Mouse (Mus musculus) lung, embryonic 15.5 days (tissue): ENCODE results near the gene Ralgds. TPM values are rescaled to one million over a fixed set of nuclear protein-coding genes. Genes with fewer than 3 reads are reported as not detected.

Experiments used
- ATAC-seq: fragments of 200-750 bp; cut with Nextera tagmentation; 2 replicates; pipeline ENCODE4 v1.8.0; 2017; ENCODE audit warnings: moderate number of reproducible peaks, borderline replicate concordance; ENCODE audit not compliant: low FRiP score, low TSS enrichment; ENCODE audit errors: extremely low read depth
- H3K27ac ChIP-seq: fragments of 300-500 bp; sonication (generic); 2 replicates; pipeline ENCODE4 v1.5.1; 2015; ENCODE audit warnings: moderate library complexity, mild to moderate bottlenecking, inconsistent platforms
- H3K27me3 ChIP-seq: fragments of 300-500 bp; sonication (generic); 2 replicates; pipeline ENCODE4 v1.6.1; 2015; ENCODE audit warnings: inconsistent platforms
- H3K36me3 ChIP-seq: fragments of 300-500 bp; sonication (generic); 2 replicates; pipeline ENCODE4 v1.6.1; 2015; ENCODE audit warnings: inconsistent platforms
- H3K4me1 ChIP-seq: fragments of 300-500 bp; sonication (generic); 2 replicates; pipeline ENCODE4 v1.6.1; 2015; ENCODE audit warnings: inconsistent platforms
- H3K4me2 ChIP-seq: fragments of 300-500 bp; sonication (generic); 2 replicates; pipeline ENCODE4 v1.6.1; 2015; ENCODE audit warnings: inconsistent platforms, mild to moderate bottlenecking, moderate library complexity
- H3K4me3 ChIP-seq: fragments of 300-500 bp; sonication (generic); 2 replicates; pipeline ENCODE4 v1.5.1; 2015; ENCODE audit warnings: mild to moderate bottlenecking, inconsistent platforms
- H3K9ac ChIP-seq: fragments of 300-500 bp; sonication (generic); 2 replicates; pipeline ENCODE4 v1.6.1; 2015; ENCODE audit warnings: inconsistent platforms
- H3K9me3 ChIP-seq: fragments of 300-500 bp; sonication (generic); 2 replicates; pipeline ENCODE4 v1.6.1; 2016; ENCODE audit warnings: inconsistent platforms
- WGBS: fragments of 180-500 bp; shearing (Covaris S2); methylation state at CpG from one replicate; pipeline ENCODE4 v1.1.7; 2015; 5-methylcytosine and 5-hydroxymethylcytosine counted together
- polyA plus RNA-seq: library from polyadenylated mRNA; unstranded; fragments of >200 nt; fragmentation: Nextera tagmentation; extraction: Ambion mirVana; gene quantifications from 2 replicates; pipeline ENCODE4 v1.2.1, GENCODE M21; 2015

Gene Ralgds
- polyA plus RNA-seq, 1 experiment from 2014 or later: 30.9 TPM

- Histone ChIP-seq H3K9me3 (no peaks in the 10 kb centered on the region), H3K4me2 (peak overlapping the region; percentile 23; the same call in 1 of the 2 replicates), H3K27me3 (no peaks in the 10 kb centered on the region), H3K27ac (peak overlapping the region; percentile 79), H3K4me3 (no peak overlapping the region), H3K36me3 (no peaks in the 10 kb centered on the region), H3K4me1 (peaks cover 40% of the 10 kb centered on the region), H3K9ac (no peak overlapping the region)
- peak; percentile 64 for ATAC-seq
- 12% methylated on average over 11 of the region's 11 CpGs for WGBS
Observed at GRCm38 (mm10) chr2:28525219-28525942, 12.5 kb downstream of the Ralgds start.

GRCm38 (mm10) chr2:28525943-28526876 lies 13.3 kb downstream of the Ralgds start:
- ATAC-seq: 0 out of 2 replicates have a peak, but pooled peaks have one; percentile 2
- 36% methylated on average over 12 of the region's 12 CpGs for WGBS
- Histone ChIP-seq H3K27me3 (no peaks in the 10 kb centered on the region), H3K4me3 (no peak overlapping the region), H3K9ac (no peak overlapping the region), H3K4me1 (peaks cover 43% of the 10 kb centered on the region), H3K4me2 (peak overlapping the region; percentile 19; the same call in 1 of the 2 replicates), H3K9me3 (no peaks in the 10 kb centered on the region), H3K27ac (peak overlapping the region; percentile 79), H3K36me3 (no peaks in the 10 kb centered on the region)

GRCm38 (mm10) chr2:28527436-28528353 lies 14.8 kb downstream of the Ralgds start:
- Histone ChIP-seq H3K4me1 (peaks cover 50% of the 10 kb centered on the region), H3K27me3 (no peaks in the 10 kb centered on the region), H3K9me3 (no peaks in the 10 kb centered on the region), H3K4me2 (no peak overlapping the region), H3K27ac (no peak overlapping the region), H3K9ac (no peak overlapping the region), H3K36me3 (no peaks in the 10 kb centered on the region), H3K4me3 (no peak overlapping the region)
- ATAC-seq: no peak
- WGBS: 84% methylated on average over 20 of the region's 20 CpGs

- Histone ChIP-seq H3K4me1 (peaks cover 51% of the 10 kb centered on the region), H3K9me3 (no peaks in the 10 kb centered on the region), H3K4me2 (no peak overlapping the region), H3K27ac (no peak overlapping the region), H3K36me3 (no peaks in the 10 kb centered on the region), H3K27me3 (no peaks in the 10 kb centered on the region), H3K9ac (no peak overlapping the region), H3K4me3 (no peak overlapping the region)
- 83% methylated on average over 7 of the region's 7 CpGs for WGBS
- ATAC-seq: no peak
Observed at GRCm38 (mm10) chr2:28528354-28528730, 15.4 kb downstream of the Ralgds start.

- WGBS: 72% methylated on average over 4 of the region's 4 CpGs
- Histone ChIP-seq H3K4me1 (peaks cover 51% of the 10 kb centered on the region), H3K4me3 (no peak overlapping the region), H3K9me3 (no peaks in the 10 kb centered on the region), H3K27me3 (no peaks in the 10 kb centered on the region), H3K36me3 (no peaks in the 10 kb centered on the region), H3K4me2 (no peak overlapping the region), H3K27ac (no peak overlapping the region), H3K9ac (no peak overlapping the region)
- ATAC-seq: no peak
Observed at GRCm38 (mm10) chr2:28529856-28530255, 16.9 kb downstream of the Ralgds start.

GRCm38 (mm10) chr2:28530311-28530710 lies 17.4 kb downstream of the Ralgds start:
- Histone ChIP-seq H3K27ac (no peak overlapping the region), H3K27me3 (no peaks in the 10 kb centered on the region), H3K4me2 (no peak overlapping the region), H3K9ac (no peak overlapping the region; the same call in 1 of the 2 replicates), H3K9me3 (no peaks in the 10 kb centered on the region), H3K36me3 (no peaks in the 10 kb centered on the region), H3K4me1 (peaks cover 51% of the 10 kb centered on the region), H3K4me3 (no peak overlapping the region)
- no peak for ATAC-seq
- 62% methylated on average over 7 of the region's 7 CpGs for WGBS

GRCm38 (mm10) chr2:28532938-28533771 lies 20.2 kb downstream of the Ralgds start:
- peak; percentile 92 for ATAC-seq
- WGBS: 3% methylated on average over 48 of the region's 49 CpGs
- H3K4me1 ChIP-seq: peaks cover 62% of the 10 kb centered on the region
- H3K9ac ChIP-seq: peak overlapping the region; percentile 78
- no peaks in the 10 kb centered on the region for H3K27me3 ChIP-seq
- peak overlapping the region; percentile 74 for H3K4me3 ChIP-seq
- H3K27ac ChIP-seq: peak overlapping the region; percentile 83
- H3K4me2 ChIP-seq: peak overlapping the region; percentile 90
- H3K9me3 ChIP-seq: no peaks in the 10 kb centered on the region
- H3K36me3 ChIP-seq: no peaks in the 10 kb centered on the region

- H3K4me3 ChIP-seq: peak overlapping the region; percentile 74
- 69% methylated on average over 7 of the region's 7 CpGs for WGBS
- H3K36me3 ChIP-seq: no peaks in the 10 kb centered on the region
- H3K4me1 ChIP-seq: peaks cover 71% of the 10 kb centered on the region
- no peaks in the 10 kb centered on the region for H3K27me3 ChIP-seq
- H3K27ac ChIP-seq: peak overlapping the region; percentile 83
- ATAC-seq: no peak
- peak overlapping the region; percentile 78 for H3K9ac ChIP-seq
- H3K9me3 ChIP-seq: no peaks in the 10 kb centered on the region
- H3K4me2 ChIP-seq: peak overlapping the region; percentile 90
Observed at GRCm38 (mm10) chr2:28533901-28534435, 21.0 kb downstream of the Ralgds start.

GRCm38 (mm10) chr2:28534436-28535262 lies 21.7 kb downstream of the Ralgds start:
- Histone ChIP-seq H3K9me3 (no peaks in the 10 kb centered on the region), H3K36me3 (no peaks in the 10 kb centered on the region), H3K4me3 (peak overlapping the region; percentile 74), H3K4me1 (peaks cover 77% of the 10 kb centered on the region), H3K27me3 (no peaks in the 10 kb centered on the region), H3K9ac (peak overlapping the region; percentile 78; the same call in 1 of the 2 replicates), H3K27ac (peak overlapping the region; percentile 83), H3K4me2 (peak overlapping the region; percentile 90)
- WGBS: 38% methylated on average over 11 of the region's 11 CpGs
- ATAC-seq: no peak

- WGBS: 33% methylated on average over 4 of the region's 4 CpGs
- H3K4me3 ChIP-seq: peak overlapping the region; percentile 74; the same call in 1 of the 2 replicates
- peaks cover 83% of the 10 kb centered on the region for H3K4me1 ChIP-seq
- no peak overlapping the region for H3K9ac ChIP-seq
- H3K9me3 ChIP-seq: no peaks in the 10 kb centered on the region
- no peak for ATAC-seq
- no peaks in the 10 kb centered on the region for H3K27me3 ChIP-seq
- peak overlapping the region; percentile 83 for H3K27ac ChIP-seq
- H3K4me2 ChIP-seq: peak overlapping the region; percentile 90
- H3K36me3 ChIP-seq: no peaks in the 10 kb centered on the region
Observed at GRCm38 (mm10) chr2:28535263-28535540, 22.3 kb downstream of the Ralgds start.
